Mouse (Mus musculus) gastrocnemius, postnatal 36 days (tissue): ENCODE measurements around the gene Nubpl. TPM values are rescaled to one million over a fixed set of nuclear protein-coding genes. Genes with fewer than 3 reads are reported as not detected.
"Not testable (repeated sequence)": the region's sequence is repeated elsewhere in the genome, so short reads cannot be mapped to it uniquely, and the experiment has no call there.

Experiments
- DNase-seq, 2 experiments: peaks; one replicate each; pipeline ENCODE4 v3.0.0; 2022
- intact Hi-C: fragments of 180-260 bp; cut with DNase I; formaldehyde crosslinking; loops from one replicate; pipeline ENCODE4 v1.15.1; 2025
- total RNA-seq, 2 experiments: library from RNA; stranded (reverse); gene quantifications; 2 replicates each; pipeline ENCODE4 v1.2.3; 2021

Nubpl gene
- total RNA-seq, 2 experiments from 2014 or later: 4.5 to 5.8 TPM

- DNase-seq: no peak
- intact Hi-C loops: no loop called here
Measured at GRCm38 (mm10) chr12:52228746-52229145, 131.2 kb downstream of the Nubpl start.

- DNase-seq, intact Hi-C loops: not testable (repeated sequence)
Measured at GRCm38 (mm10) chr12:52231929-52232328, 134.4 kb downstream of the Nubpl start.

- no peak for DNase-seq
- intact Hi-C loops: no loop called here
Measured at GRCm38 (mm10) chr12:52242712-52243111, 145.2 kb downstream of the Nubpl start.

GRCm38 (mm10) chr12:52247438-52247837 lies 149.9 kb downstream of the Nubpl start:
- intact Hi-C loops: no loop called here
- no peak for DNase-seq

DNA sequence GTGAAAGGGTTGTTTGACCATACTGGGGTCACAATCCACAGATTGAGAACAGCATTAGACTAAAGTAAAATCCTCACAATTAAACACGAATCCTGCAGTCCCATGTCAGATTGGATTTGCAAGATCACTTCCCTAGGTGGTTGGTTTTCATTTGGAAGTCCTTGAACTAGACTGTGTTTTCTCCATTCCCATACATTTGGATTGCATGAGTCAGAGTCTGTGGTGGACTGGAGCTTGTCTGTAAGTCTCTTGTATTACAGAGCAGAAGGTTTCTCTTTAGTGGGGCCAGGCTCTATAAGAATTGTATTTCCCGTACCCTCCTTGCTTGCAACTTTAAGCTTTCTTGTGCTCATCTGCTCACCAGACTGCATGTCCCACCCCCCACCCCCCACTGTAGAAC lies 151.0 kb downstream of the Nubpl start:
- DNase-seq: no peak
- intact Hi-C loops: no loop called here

DNA sequence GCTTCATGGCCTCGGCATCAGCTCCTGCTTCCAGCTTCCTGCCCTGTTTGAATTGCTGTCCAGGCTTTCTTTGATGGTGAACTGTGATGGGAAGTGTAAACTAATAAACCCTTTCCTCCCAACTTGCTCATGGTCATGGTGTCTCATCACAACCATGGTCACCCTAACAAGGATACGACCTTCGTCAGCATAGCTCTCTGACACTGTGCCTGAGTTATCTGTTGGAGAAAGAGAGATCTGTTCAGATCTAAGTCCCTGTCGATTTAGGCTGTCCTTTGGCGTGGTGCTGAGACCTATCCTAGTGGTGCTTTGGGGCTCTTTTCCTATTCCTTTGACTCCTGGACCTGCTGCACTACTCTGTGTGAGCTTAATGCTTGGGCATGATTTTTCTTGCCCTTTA lies 156.6 kb downstream of the Nubpl start:
- DNase-seq: no peak
- intact Hi-C loops: no loop called here

DNA sequence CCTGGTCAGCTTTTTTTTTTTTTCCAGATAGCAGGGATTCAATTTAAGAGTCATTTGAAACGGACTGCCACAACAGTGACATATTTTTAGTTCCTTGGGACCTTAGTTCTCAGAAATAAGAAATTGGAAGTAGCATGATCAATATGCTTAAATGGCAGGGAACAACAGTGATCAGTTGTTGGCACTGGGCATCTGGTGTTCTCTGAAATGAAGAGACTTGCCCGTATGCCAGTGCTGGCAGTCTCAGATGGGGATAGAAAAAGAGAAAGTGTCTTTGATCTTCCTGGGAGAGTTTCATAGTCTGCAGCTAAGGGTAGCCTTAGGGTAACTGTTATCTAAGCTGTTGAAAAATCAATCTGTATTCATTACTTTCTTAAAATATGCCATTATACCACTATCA lies 170.6 kb downstream of the Nubpl start:
- DNase-seq: no peak
- intact Hi-C loops: no loop called here

GRCm38 (mm10) chr12:52272828-52273227 lies 175.3 kb downstream of the Nubpl start:
- intact Hi-C loops: no loop called here
- no peak for DNase-seq

DNA sequence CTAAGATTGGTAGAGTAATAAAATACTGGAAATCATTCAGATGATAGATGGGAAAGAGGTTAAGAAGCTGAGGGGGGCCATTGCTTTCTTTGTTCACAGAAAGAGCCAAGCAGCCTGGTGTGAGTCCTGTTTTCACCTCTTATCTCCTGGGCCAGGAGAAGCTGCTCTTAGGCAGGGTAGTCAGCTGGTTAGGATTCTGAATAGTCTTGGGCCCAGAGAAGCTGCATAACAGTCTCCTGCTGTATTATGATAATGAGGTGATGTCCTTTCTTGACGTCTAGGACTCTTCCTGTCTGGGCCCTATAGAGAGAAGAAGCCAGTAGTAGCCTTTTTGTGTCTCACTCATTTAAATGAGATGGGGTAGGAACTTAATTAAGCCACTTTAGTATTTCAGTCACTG lies 178.8 kb downstream of the Nubpl start:
- intact Hi-C loops: no loop called here
- DNase-seq: no peak

DNA sequence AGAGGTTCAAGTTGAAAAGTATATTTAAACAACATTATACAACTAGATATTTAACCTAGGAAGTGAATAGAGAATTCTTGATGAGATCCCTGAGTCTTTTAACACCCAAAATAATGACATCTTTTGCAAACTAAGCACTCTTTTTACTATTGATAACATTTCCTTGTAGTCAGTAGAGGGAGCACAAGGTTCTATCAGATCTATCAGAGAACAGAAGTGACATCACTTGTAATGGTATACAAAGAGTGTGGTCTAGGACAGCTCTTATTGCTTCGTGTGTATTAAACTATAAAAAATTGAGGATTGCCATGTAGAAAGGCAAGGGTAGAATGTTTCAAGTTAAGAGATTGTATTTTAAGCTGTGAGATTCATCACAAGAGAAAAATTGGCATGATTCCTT lies 183.7 kb downstream of the Nubpl start:
- intact Hi-C loops: no loop called here
- no peak for DNase-seq

- intact Hi-C loops: no loop called here
- no peak for DNase-seq
Measured at GRCm38 (mm10) chr12:52284471-52284870, 186.9 kb downstream of the Nubpl start.

GRCm38 (mm10) chr12:52286802-52287201 lies 189.3 kb downstream of the Nubpl start:
- intact Hi-C loops: no loop called here
- no peak for DNase-seq

DNA sequence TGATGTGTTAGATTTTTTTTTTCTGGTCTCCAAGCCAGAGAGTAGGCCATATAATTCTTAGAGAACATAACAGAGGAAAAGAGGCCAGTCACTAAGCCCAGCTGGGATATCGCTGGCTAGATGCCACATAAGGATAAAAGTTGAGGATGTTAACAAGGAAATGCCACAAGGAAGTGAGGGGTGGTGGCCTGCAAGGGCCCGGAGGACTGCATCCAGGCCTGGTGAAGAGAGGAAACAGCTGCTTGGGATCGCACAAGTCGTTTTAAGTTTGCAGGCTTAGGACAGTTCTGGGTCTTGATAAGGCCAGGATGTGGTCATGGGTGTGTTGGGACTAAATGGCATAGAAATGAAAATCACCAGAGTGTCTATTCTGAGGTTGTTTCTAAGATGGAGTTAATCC lies 191.0 kb downstream of the Nubpl start:
- intact Hi-C loops: no loop called here
- DNase-seq: no peak

- intact Hi-C loops: no loop called here
- no peak for DNase-seq
Measured at GRCm38 (mm10) chr12:52288941-52289567, 191.5 kb downstream of the Nubpl start.

DNA sequence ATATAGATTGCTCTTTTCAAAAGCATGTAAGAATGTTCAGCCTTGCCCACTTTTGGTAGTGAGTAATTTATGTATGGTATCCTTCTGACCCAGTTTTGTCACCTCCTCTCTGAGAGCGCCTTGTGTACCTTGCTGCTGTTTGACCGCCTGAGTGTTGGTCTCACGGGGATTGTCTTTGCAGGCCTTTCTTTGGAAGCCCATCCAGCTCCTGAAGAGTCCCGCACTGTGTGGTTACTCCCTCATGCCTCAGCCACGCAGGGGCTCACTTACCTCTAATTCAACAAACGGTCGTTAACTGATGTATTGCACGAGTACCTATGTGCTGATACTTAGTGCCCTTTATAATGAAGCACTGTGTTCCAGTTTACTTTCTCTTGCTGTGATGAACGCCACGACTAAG lies 192.1 kb downstream of the Nubpl start:
- intact Hi-C loops: no loop called here
- DNase-seq: no peak

DNA sequence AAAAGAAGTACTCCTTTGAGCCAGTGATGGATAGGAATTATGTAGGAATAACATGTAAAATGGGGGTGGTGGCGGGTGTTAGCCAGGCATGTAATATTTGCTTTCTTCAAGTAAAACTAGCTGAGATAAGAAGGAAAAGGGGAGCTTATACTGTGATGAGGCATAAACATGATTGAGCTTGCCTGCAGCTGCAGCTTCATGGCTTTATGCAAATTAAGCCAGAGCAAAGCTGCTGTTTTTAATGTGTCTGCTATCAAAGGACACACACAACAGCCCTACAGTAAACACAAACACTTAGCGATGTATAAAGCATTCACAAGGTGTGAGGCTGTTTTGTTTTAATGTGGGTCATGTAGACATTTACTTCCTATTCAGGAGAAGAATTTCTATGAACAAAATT lies 196.4 kb downstream of the Nubpl start:
- intact Hi-C loops: no loop called here

GRCm38 (mm10) chr12:52297988-52298387 lies 200.5 kb downstream of the Nubpl start:
- DNase-seq: no peak
- intact Hi-C loops: no loop called here

More for the DNA sequence above, 196.4 kb downstream of the Nubpl start:
- DNase-seq: no peak

DNA sequence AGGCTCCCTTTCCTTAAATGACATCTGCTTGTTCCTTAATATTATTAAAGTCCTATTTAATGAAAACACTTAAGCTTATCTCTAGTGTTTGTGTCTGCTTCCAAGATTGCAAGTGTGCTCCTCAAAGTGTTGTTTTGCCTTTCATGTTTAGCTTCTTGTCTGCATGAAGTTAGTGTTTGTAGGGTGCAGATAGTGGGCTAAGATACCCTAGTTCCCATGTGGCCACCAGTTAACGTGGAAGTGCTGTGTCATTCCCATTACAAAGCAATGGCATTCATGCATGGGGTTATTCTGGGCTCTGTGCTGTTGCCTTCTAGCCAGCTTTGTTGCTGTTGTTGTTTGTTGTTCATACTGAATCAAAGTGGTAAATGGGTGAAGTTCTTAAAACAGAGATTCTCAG lies 201.1 kb downstream of the Nubpl start:
- DNase-seq: no peak
- intact Hi-C loops: no loop called here

DNA sequence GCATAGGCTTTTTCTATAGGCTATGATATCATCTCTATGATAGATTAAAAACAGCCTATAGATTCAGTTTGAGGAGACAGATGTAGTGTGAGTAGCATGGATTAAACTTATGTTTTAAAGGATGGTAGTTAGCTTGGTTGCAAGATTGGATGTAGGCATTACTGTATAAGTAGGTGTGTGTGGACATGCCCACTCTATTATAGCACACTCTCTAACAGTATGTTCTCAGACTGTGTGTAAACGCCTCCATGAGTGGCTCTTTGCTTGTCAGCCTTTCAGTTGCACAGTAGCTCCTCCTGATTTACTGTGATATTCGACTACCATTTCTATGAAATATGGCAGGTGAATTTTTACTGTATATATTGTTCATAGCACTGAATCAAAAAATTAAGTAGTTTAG lies 205.4 kb downstream of the Nubpl start:
- DNase-seq: no peak
- intact Hi-C loops: no loop called here

DNA sequence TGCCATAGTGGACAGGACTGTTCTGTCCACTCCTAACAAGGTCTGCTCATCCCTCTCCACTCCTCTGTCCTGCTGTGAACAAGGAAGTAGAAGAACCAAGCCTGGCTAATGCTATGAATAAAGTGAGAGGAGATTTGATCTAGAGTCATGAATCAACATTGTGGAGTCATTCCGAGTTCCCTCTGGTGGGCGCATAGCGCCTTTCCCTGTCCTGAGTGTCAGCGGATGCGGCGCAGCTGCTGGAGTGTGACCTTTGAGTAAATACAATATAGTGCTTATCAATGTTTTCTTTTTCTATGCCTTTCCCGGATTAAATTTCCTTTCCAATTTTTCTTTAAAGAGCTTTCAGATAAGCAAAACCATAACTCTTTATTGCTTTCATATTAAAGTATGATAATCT lies 208.8 kb downstream of the Nubpl start:
- intact Hi-C loops: no loop called here
- no peak for DNase-seq

GRCm38 (mm10) chr12:52307331-52307982 lies 209.9 kb downstream of the Nubpl start:
- no peak for DNase-seq
- intact Hi-C loops: no loop called here

GRCm38 (mm10) chr12:52308628-52309027 lies 211.1 kb downstream of the Nubpl start:
- intact Hi-C loops: no loop called here
- DNase-seq: no peak

- intact Hi-C loops: no loop called here
- no peak for DNase-seq
Measured at GRCm38 (mm10) chr12:52314818-52315217, 217.3 kb downstream of the Nubpl start.
